Mouse (Mus musculus) G1E (cell line): ENCODE results near the gene Cdh13.

Source experiments
- CTCF ChIP-seq: IDR thresholded peaks from 2 replicates; pipeline ENCODE4 v1.5.1; 2012; ENCODE audit warnings: low read depth, low read length, inconsistent platforms, mixed read lengths
- GATA1 ChIP-seq: IDR thresholded peaks from 2 replicates; pipeline ENCODE4 v1.6.1; 2012; ENCODE audit warnings: borderline replicate concordance, low read length, inconsistent platforms, mixed read lengths
- TAL1 ChIP-seq: conservative IDR thresholded peaks from 2 replicates; pipeline ENCODE4 v1.6.1; 2012; ENCODE audit warnings: low read depth, low read length, inconsistent platforms, mixed read lengths

DNA sequence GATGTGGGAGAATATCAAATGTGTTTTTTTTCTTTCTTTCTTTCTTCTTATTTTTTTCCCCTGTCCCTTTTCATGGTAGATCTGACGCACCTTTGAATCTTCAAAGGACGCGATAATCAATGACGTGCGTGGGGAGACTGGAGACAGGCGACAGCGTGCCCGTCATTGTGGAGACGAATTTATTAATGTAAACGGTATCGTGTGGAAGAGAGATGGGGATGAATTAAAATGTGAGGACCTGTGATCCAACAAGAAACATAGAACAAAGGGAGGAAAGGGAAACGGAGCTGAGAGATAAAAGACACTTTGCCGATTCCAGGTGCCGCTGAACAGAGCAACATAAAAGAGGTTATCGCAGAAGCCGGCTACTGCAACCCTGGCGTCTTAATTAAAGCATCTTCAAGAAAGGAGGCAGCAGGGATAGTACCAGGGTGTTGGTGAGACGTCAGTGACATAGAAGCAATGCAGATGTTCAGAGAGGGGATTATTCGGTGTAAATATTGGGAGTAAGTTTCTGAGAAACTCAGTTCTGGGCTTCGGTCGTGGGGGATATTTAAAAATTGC, 464.6 kb downstream of the Cdh13 start:
- no peak for TF ChIP-seq CTCF
- no peak for TF ChIP-seq GATA1
- no peak for TF ChIP-seq TAL1
